In genomic region chr15:78942663-78943062, GRCm38 (mm10) we compare ENCODE assay signal across 9 mouse cellular contexts. TPM values are rescaled to one million over a fixed set of nuclear protein-coding genes. Genes with fewer than 3 reads are reported as not detected.
DNase-seq lines count a peak whose midpoint lies in the region; ATAC-seq and TF ChIP-seq lines count a peak whose summit lies in the region.
"Had no signal": no experiment of that assay in that cellular context is flagged by ENCODE, and none has a peak within 500 bp of the region (broad histone marks: within the 10 kb centered on the region; RNA-seq: fewer than 3 reads in every experiment).

No protein-coding gene starts in this region.

- no peaks in the 10 kb centered on the region; the same call in 1 of the 2 replicates for H3K27me3 ChIP-seq in hindbrain, embryonic 11.5 days (ENCODE audit: control insufficient read depth, insufficient read depth, low read length)
- no peaks in the 10 kb centered on the region for H3K27me3 ChIP-seq in lung, postnatal 0 days (replicated peaks; ENCODE audit: insufficient read depth, low read length)

- peak; percentile 92 for DNase-seq in MN1 (ENCODE audit: low spot score)
- DNase-seq in cerebellum, postnatal 10 days = peak; percentile 91 to 93
- peak; percentile 63 to 78 for DNase-seq in frontal cortex, postnatal 10 days (ENCODE audit: low spot score in 2 of 2)
- peak; percentile 92 for DNase-seq in hindbrain, embryonic 11.5 days (ENCODE audit: low spot score)
- peak; percentile 89 to 90 for DNase-seq in layer of hippocampus, postnatal 10 days (ENCODE audit: low spot score in 2 of 2)
- peak; percentile 88 for DNase-seq in lung, postnatal 0 days (ENCODE audit: low spot score)
- peak; percentile 78 for DNase-seq in ovary, postnatal 36 days (ENCODE audit: low spot score)
- peak; percentile 62 to 75 for DNase-seq in urinary bladder, adult 18-20 months (ENCODE audit: low spot score in 2 of 2)

- no peaks in the 10 kb centered on the region for H3K9me3 ChIP-seq in hindbrain, embryonic 11.5 days (ENCODE audit: control insufficient read depth, low read length)
- H3K9me3 ChIP-seq in lung, postnatal 0 days (ENCODE audit: low read length) = no peaks in the 10 kb centered on the region

- TF ChIP-seq EP300 in lung, postnatal 0 days (IDR thresholded peaks at IDR 0.05) = no peak

- peak overlapping the region; percentile 35 for H3K4me2 ChIP-seq in hindbrain, embryonic 11.5 days (replicated peaks; ENCODE audit: low read depth, low read length)
- peak overlapping the region; percentile 57 for H3K4me2 ChIP-seq in lung, postnatal 0 days (replicated peaks; ENCODE audit: low read depth, low read length)

- H3K4me1 ChIP-seq in hindbrain, embryonic 11.5 days (replicated peaks; ENCODE audit: control insufficient read depth, insufficient read depth, low read length) = no peaks in the 10 kb centered on the region; the same call in none of the 2 replicates
- H3K4me1 ChIP-seq in lung, postnatal 0 days (ENCODE audit: insufficient read depth, low read depth, low read length) = no peaks in the 10 kb centered on the region

- peak; percentile 86 for TF ChIP-seq CTCF in lung, postnatal 0 days (IDR thresholded peaks at IDR 0.05)

- H3K36me3 ChIP-seq in hindbrain, embryonic 11.5 days (ENCODE audit: control insufficient read depth, insufficient read depth, low read length) = peaks cover 4% of the 10 kb centered on the region; the same call in 1 of the 2 replicates
- H3K36me3 ChIP-seq in lung, postnatal 0 days (ENCODE audit: insufficient read depth, low read length) = 0 out of 2 replicates have a peak, but pooled peaks cover 15% of the 10 kb centered on the region

- H3K27ac ChIP-seq in hindbrain, embryonic 11.5 days (ENCODE audit: low read depth, low read length) = 0 out of 2 replicates have a peak overlapping the region, but pooled peaks have one; percentile 37
- H3K27ac ChIP-seq in lung, postnatal 0 days (ENCODE audit: low read length) = no peak overlapping the region
- H3K27ac ChIP-seq: macrophage had no signal

- 7% methylated on average over 9 of the region's 9 CpGs for WGBS in hindbrain, embryonic 11.5 days
- WGBS in lung, postnatal 0 days = 3% methylated on average over 9 of the region's 9 CpGs

- peak overlapping the region; percentile 53 for H3K9ac ChIP-seq in hindbrain, embryonic 11.5 days (ENCODE audit: low read depth, low read length)
- no peak overlapping the region; the same call in 1 of the 2 replicates for H3K9ac ChIP-seq in lung, postnatal 0 days (replicated peaks; ENCODE audit: low read depth)

- peak; percentile 65; the same call in 1 of the 2 replicates for ATAC-seq in hindbrain, embryonic 11.5 days (ENCODE audit: low FRiP score)
- peak; percentile 68 for ATAC-seq in lung, postnatal 0 days

- 0 out of 2 replicates have a peak overlapping the region, but pooled peaks have one; percentile 16 for H3K4me3 ChIP-seq in hindbrain, embryonic 11.5 days (ENCODE audit: low read depth, low read length)
- peak overlapping the region; percentile 14; the same call in 1 of the 2 replicates for H3K4me3 ChIP-seq in lung, postnatal 0 days (ENCODE audit: low read depth, low read length)

RNA-seq across cellular contexts. Expression of gene Triobp, which starts 4.9 kb away (rescaled TPM):
- polyA plus RNA-seq in hindbrain, embryonic 11.5 days (2014; fragmentation: Nextera tagmentation; extraction: Ambion mirVana) = 38.1 and 45.4 TPM in 2 replicates
- total RNA-seq in layer of hippocampus, postnatal 10 days (2021) = 10 to 100 TPM; 26.4 to 28.9 TPM
- 22.5 and 23.9 TPM in 2 replicates for polyA plus RNA-seq in lung, postnatal 0 days (2015; fragmentation: Nextera tagmentation; extraction: Ambion mirVana)

RNA-seq across cellular contexts. Expression of gene Nol12, which starts 7.9 kb away (rescaled TPM):
- 61.1 and 64.4 TPM in 2 replicates for polyA plus RNA-seq in hindbrain, embryonic 11.5 days (2014; fragmentation: Nextera tagmentation; extraction: Ambion mirVana)
- total RNA-seq in layer of hippocampus, postnatal 10 days (2021) = 10 to 100 TPM; 43.0 to 43.2 TPM
- polyA plus RNA-seq in lung, postnatal 0 days (2015; fragmentation: Nextera tagmentation; extraction: Ambion mirVana) = 26.8 and 28.9 TPM in 2 replicates

RNA-seq across cellular contexts. Expression of gene Lgals1, which starts 16.1 kb away (rescaled TPM):
- polyA plus RNA-seq in hindbrain, embryonic 11.5 days (2014; fragmentation: Nextera tagmentation; extraction: Ambion mirVana) = 390 and 438 TPM in 2 replicates
- 10 to 100 TPM; 31.2 to 37.7 TPM for total RNA-seq in layer of hippocampus, postnatal 10 days (2021)
- 655 and 726 TPM in 2 replicates for polyA plus RNA-seq in lung, postnatal 0 days (2015; fragmentation: Nextera tagmentation; extraction: Ambion mirVana)

RNA-seq across cellular contexts. Expression of gene Pdxp, which starts 28.9 kb away (rescaled TPM):
- polyA plus RNA-seq in hindbrain, embryonic 11.5 days (2014; fragmentation: Nextera tagmentation; extraction: Ambion mirVana) = 34.8 and 35.2 TPM in 2 replicates
- total RNA-seq in layer of hippocampus, postnatal 10 days (2021) = 100 to 1,000 TPM; 135 to 139 TPM
- 1.8 and 1.9 TPM in 2 replicates for polyA plus RNA-seq in lung, postnatal 0 days (2015; fragmentation: Nextera tagmentation; extraction: Ambion mirVana)

RNA-seq across cellular contexts. Expression of gene Sh3bp1, which starts 43.1 kb away (rescaled TPM):
- 11.8 and 12.4 TPM in 2 replicates for polyA plus RNA-seq in hindbrain, embryonic 11.5 days (2014; fragmentation: Nextera tagmentation; extraction: Ambion mirVana)
- 10 to 100 TPM in 1 of 2 experiments, 1 to 10 TPM in 1; 8.6 to 12.1 TPM for total RNA-seq in layer of hippocampus, postnatal 10 days (2021)
- polyA plus RNA-seq in lung, postnatal 0 days (2015; fragmentation: Nextera tagmentation; extraction: Ambion mirVana) = 12.7 and 12.8 TPM in 2 replicates
